17 mouse cellular contexts compared by ENCODE assay signal in genomic region chr11:59715424-59715840, GRCm38 (mm10). TPM values are rescaled to one million over a fixed set of nuclear protein-coding genes. Genes with fewer than 3 reads are reported as not detected.
DNase-seq lines count a peak whose midpoint lies in the region; ATAC-seq and TF ChIP-seq lines count a peak whose summit lies in the region.
"Had no signal": no experiment of that assay in that cellular context is flagged by ENCODE, and none has a peak within 500 bp of the region (broad histone marks: within the 10 kb centered on the region; RNA-seq: fewer than 3 reads in every experiment).

No protein-coding gene starts in this region.

- H3K4me1 ChIP-seq in heart, embryonic 16.5 days (ENCODE audit: control insufficient read depth, insufficient read depth, low read length) = peaks cover 29% of the 10 kb centered on the region
- peaks cover 25% of the 10 kb centered on the region for H3K4me1 ChIP-seq in heart, embryonic 11.5 days (ENCODE audit: control insufficient read depth, insufficient read depth, low read length)
- peaks cover 40% of the 10 kb centered on the region for H3K4me1 ChIP-seq in lung, embryonic 16.5 days (replicated peaks; ENCODE audit: control insufficient read depth, insufficient read depth, low read length)

- H3K79me2 ChIP-seq in myocyte (ENCODE audit: control insufficient read depth, insufficient read depth) = peaks cover 97% of the 10 kb centered on the region

- no peak; the same call in 1 of the 2 replicates for ATAC-seq in heart, embryonic 16.5 days (replicated peaks; ENCODE audit: extremely low read depth, insufficient read depth, low FRiP score)
- no peak for ATAC-seq in heart, embryonic 11.5 days (replicated peaks; ENCODE audit: insufficient number of reproducible peaks, low FRiP score, low TSS enrichment)
- peak; percentile 94 for ATAC-seq in lung, embryonic 16.5 days (ENCODE audit: low read depth)
- ATAC-seq: forebrain, embryonic 14.5 days; intestine, postnatal 0 days had no signal

- H3K27ac ChIP-seq in heart, embryonic 16.5 days (ENCODE audit: low read length) = 0 out of 2 replicates have a peak overlapping the region, but pooled peaks have one; percentile 7
- no peak overlapping the region for H3K27ac ChIP-seq in heart, embryonic 11.5 days (ENCODE audit: low read depth, low read length)
- H3K27ac ChIP-seq in lung, embryonic 16.5 days (ENCODE audit: low read length) = peak overlapping the region; percentile 80
- H3K27ac ChIP-seq: heart, embryonic 10.5 days; hindbrain, embryonic 12.5 days; liver, embryonic 13.5 days; neural tube, embryonic 13.5 days had no signal

- H3K9me3 ChIP-seq in heart, embryonic 16.5 days (replicated peaks; ENCODE audit: control insufficient read depth, low read length) = no peaks in the 10 kb centered on the region
- no peaks in the 10 kb centered on the region for H3K9me3 ChIP-seq in heart, embryonic 11.5 days (replicated peaks; ENCODE audit: control insufficient read depth, low read length)
- no peaks in the 10 kb centered on the region for H3K9me3 ChIP-seq in lung, embryonic 16.5 days (ENCODE audit: control insufficient read depth, low read length)
- H3K9me3 ChIP-seq: heart, embryonic 10.5 days; hindbrain, embryonic 12.5 days; liver, embryonic 13.5 days; neural tube, embryonic 13.5 days had no signal

- peak; percentile 34 to 45 for DNase-seq in kidney, postnatal 4 days
- DNase-seq in kidney, adult 11 months = no peak
- no peak for DNase-seq in frontal cortex, postnatal 10 days (ENCODE audit: low spot score in 2 of 2)
- DNase-seq in embryo, embryonic 11 days = no peak
- DNase-seq: adrenal gland, adult 8-10 months; cerebellum, adult 2 months; liver, embryonic 13.5 days; right cerebral cortex, postnatal 4 days had no signal

- H3K4me2 ChIP-seq in heart, embryonic 16.5 days (ENCODE audit: low read depth, low read length) = no peak overlapping the region
- no peak overlapping the region for H3K4me2 ChIP-seq in heart, embryonic 11.5 days
- H3K4me2 ChIP-seq in lung, embryonic 16.5 days (ENCODE audit: low read depth, low read length) = 0 out of 2 replicates have a peak overlapping the region, but pooled peaks have one; percentile 21
- H3K4me2 ChIP-seq in myocyte (ENCODE audit: low read depth) = no peak overlapping the region
- H3K4me2 ChIP-seq: hindbrain, embryonic 12.5 days; liver, embryonic 13.5 days; neural tube, embryonic 13.5 days had no signal

- H3K36me3 ChIP-seq in heart, embryonic 16.5 days (ENCODE audit: control insufficient read depth, insufficient read depth) = no peaks in the 10 kb centered on the region; the same call in 1 of the 2 replicates
- no peaks in the 10 kb centered on the region; the same call in 1 of the 2 replicates for H3K36me3 ChIP-seq in heart, embryonic 11.5 days (ENCODE audit: control insufficient read depth, insufficient read depth, low read length)
- H3K36me3 ChIP-seq in lung, embryonic 16.5 days (ENCODE audit: control insufficient read depth, insufficient read depth, low read length) = no peaks in the 10 kb centered on the region
- H3K36me3 ChIP-seq in myocyte (ENCODE audit: control insufficient read depth, insufficient read depth) = no peaks in the 10 kb centered on the region
- H3K36me3 ChIP-seq: hindbrain, embryonic 12.5 days; neural tube, embryonic 13.5 days had no signal

- 60% methylated on average over 3 of the region's 3 CpGs for WGBS in heart, embryonic 16.5 days
- WGBS in heart, embryonic 11.5 days (ENCODE audit: insufficient replicate concordance) = 51% methylated on average over 3 of the region's 3 CpGs
- WGBS in lung, embryonic 16.5 days = 30% methylated on average over 3 of the region's 3 CpGs

- H3K9ac ChIP-seq in heart, embryonic 16.5 days (ENCODE audit: low read length) = no peak overlapping the region
- H3K9ac ChIP-seq in heart, embryonic 11.5 days (ENCODE audit: low read depth, low read length) = no peak overlapping the region
- no peak overlapping the region for H3K9ac ChIP-seq in lung, embryonic 16.5 days (ENCODE audit: low read length)
- H3K9ac ChIP-seq: hindbrain, embryonic 12.5 days; liver, embryonic 13.5 days; neural tube, embryonic 13.5 days had no signal

- no peak for TF ChIP-seq POLR2A in myocyte (IDR thresholded peaks at IDR 0.05; ENCODE audit: insufficient read length, low read depth)

- no peak overlapping the region for H3ac ChIP-seq in myocyte (ENCODE audit: control insufficient read depth, insufficient read length)

- H3K4me3 ChIP-seq in heart, embryonic 16.5 days (ENCODE audit: low read length) = no peak overlapping the region
- H3K4me3 ChIP-seq in heart, embryonic 11.5 days (ENCODE audit: low read depth, low read length) = no peak overlapping the region
- no peak overlapping the region for H3K4me3 ChIP-seq in lung, embryonic 16.5 days (ENCODE audit: low read length)
- H3K4me3 ChIP-seq in myocyte = no peak overlapping the region
- H3K4me3 ChIP-seq: heart, embryonic 10.5 days; hindbrain, embryonic 12.5 days; liver, embryonic 13.5 days; neural tube, embryonic 13.5 days had no signal

- H3K27me3 ChIP-seq in heart, embryonic 16.5 days (ENCODE audit: control insufficient read depth, insufficient read depth, low read length) = no peaks in the 10 kb centered on the region
- no peaks in the 10 kb centered on the region for H3K27me3 ChIP-seq in heart, embryonic 11.5 days (ENCODE audit: control insufficient read depth, insufficient read depth, low read length)
- H3K27me3 ChIP-seq in lung, embryonic 16.5 days (ENCODE audit: control insufficient read depth, insufficient read depth, low read depth, low read length) = no peaks in the 10 kb centered on the region
- no peaks in the 10 kb centered on the region for H3K27me3 ChIP-seq in myocyte (ENCODE audit: control insufficient read depth, insufficient read depth, insufficient read length)
- H3K27me3 ChIP-seq: hindbrain, embryonic 12.5 days; liver, embryonic 13.5 days; neural tube, embryonic 13.5 days had no signal

TF ChIP-seq in myocyte, 11 proteins besides CTCF, POLR2A, EP300 and RAD21:
- TF ChIP-seq CEBPB (IDR thresholded peaks at IDR 0.05; ENCODE audit: insufficient read depth, poor library complexity, severe bottlenecking) (no peak), MYOG (IDR thresholded peaks at IDR 0.05; ENCODE audit: control insufficient read depth in 1 of 3, insufficient read depth in 1 of 3, insufficient read length in 2 of 3, low read depth in 2 of 3) (no peak), TCF12 (IDR thresholded peaks at IDR 0.05; ENCODE audit: insufficient read depth, poor library complexity, severe bottlenecking) (no peak), TCF3 (IDR thresholded peaks at IDR 0.05; ENCODE audit: insufficient read length, low read depth) (no peak), POLR2AphosphoS2 (IDR thresholded peaks at IDR 0.05; ENCODE audit: insufficient read length, low read depth) (no peak), MYOD1 (IDR thresholded peaks at IDR 0.05; ENCODE audit: control insufficient read depth in 1 of 3, insufficient read length in 2 of 3, low read depth in 2 of 3) (peak; percentile 4 to 42 (median 24)), USF1 (IDR thresholded peaks at IDR 0.05; ENCODE audit: low read depth) (no peak), SRF (IDR thresholded peaks at IDR 0.05; ENCODE audit: control insufficient read depth, insufficient read length, low read depth) (no peak)
TF ChIP-seq in myocyte: peak in this region for 1.

RNA-seq across cellular contexts. Expression of gene Mprip, which starts 54.3 kb away (rescaled TPM):
- polyA plus RNA-seq in heart, embryonic 16.5 days (2015; fragmentation: Nextera tagmentation; extraction: Ambion mirVana) = 26.6 and 34.2 TPM in 2 replicates
- 51.1 and 54.2 TPM in 2 replicates for polyA plus RNA-seq in heart, embryonic 11.5 days (2014; fragmentation: Nextera tagmentation; extraction: Ambion mirVana)
- 52.9 and 59.0 TPM in 2 replicates for polyA plus RNA-seq in lung, embryonic 16.5 days (2015; fragmentation: Nextera tagmentation; extraction: Ambion mirVana)
- 191 TPM for polyA plus RNA-seq in myocyte (2012; fragmentation: generic; extraction: Trizol)

Comparison
In these comparisons a context has a peak if more than half of its experiments do, and no peak if none do; other contexts are left out.
1. DNase-seq: peak in kidney, postnatal 4 days (2 of 2); none in kidney, adult 11 months (single experiment), frontal cortex, postnatal 10 days (0 of 2) and embryo, embryonic 11 days (single experiment).